In the genomic region with DNA sequence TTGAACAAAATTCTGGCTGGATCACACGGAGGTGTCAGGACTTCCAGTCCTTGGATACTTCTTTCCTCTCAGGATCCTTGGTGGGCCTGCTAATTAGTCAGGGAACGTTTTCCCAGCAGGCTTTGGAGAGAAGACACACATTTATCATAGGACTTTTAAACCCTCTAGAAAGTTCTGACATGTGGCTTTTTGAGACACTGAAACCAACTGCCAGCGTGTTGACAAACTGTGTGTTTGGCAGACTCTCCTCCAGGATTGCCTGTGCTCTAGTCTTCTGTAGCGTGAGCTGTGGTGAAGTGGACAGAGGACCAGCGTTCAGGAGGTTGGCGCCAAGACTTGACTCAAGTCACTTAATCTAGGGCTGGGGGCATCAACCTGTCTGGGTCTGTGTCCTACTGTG, we compare ENCODE assay signal across 25 mouse cellular contexts. TPM values are rescaled to one million over a fixed set of nuclear protein-coding genes. Genes with fewer than 3 reads are reported as not detected.
DNase-seq lines count a peak whose midpoint lies in the region; ATAC-seq and TF ChIP-seq lines count a peak whose summit lies in the region.
"Had no signal": no experiment of that assay in that cellular context is flagged by ENCODE, and none has a peak within 500 bp of the region (broad histone marks: within the 10 kb centered on the region; RNA-seq: fewer than 3 reads in every experiment).

No protein-coding gene starts in this region.

- WGBS in cerebellum, adult 2 months = 46% methylated on average over 6 of the region's 6 CpGs
- 85% methylated on average over 6 of the region's 6 CpGs for WGBS in heart, embryonic 12.5 days
- 67% methylated on average over 6 of the region's 6 CpGs for WGBS in liver, adult 2 months
- 77% methylated on average over 6 of the region's 6 CpGs for WGBS in liver, embryonic 12.5 days (ENCODE audit: insufficient replicate concordance)

- TF ChIP-seq CTCF in cerebellum, adult 2 months (IDR thresholded peaks at IDR 0.05; ENCODE audit: borderline replicate concordance, insufficient read depth, low read depth, low read length) = no peak
- no peak for TF ChIP-seq CTCF in liver, adult 2 months (IDR thresholded peaks at IDR 0.05; ENCODE audit: low read depth, low read length)

- no peak for ATAC-seq in heart, embryonic 12.5 days (ENCODE audit: insufficient number of reproducible peaks, low FRiP score)
- no peak for ATAC-seq in liver, embryonic 12.5 days
- ATAC-seq: activated CD4-positive, CD25-positive, alpha-beta regulatory T cell, adult 4 months; CD4-positive, CD25-positive, alpha-beta regulatory T cell, adult 4 months; forebrain, embryonic 14.5 days; forebrain, embryonic 16.5 days; Patski had no signal

- H3K4me2 ChIP-seq in heart, embryonic 12.5 days = no peak overlapping the region
- H3K4me2 ChIP-seq in liver, embryonic 12.5 days = no peak overlapping the region
- H3K4me2 ChIP-seq: embryonic facial prominence, embryonic 13.5 days; embryonic facial prominence, embryonic 15.5 days; forebrain, embryonic 12.5 days had no signal

- H3K4me1 ChIP-seq in cerebellum, adult 2 months (ENCODE audit: control insufficient read depth, insufficient read depth, low read length) = peaks cover 17% of the 10 kb centered on the region
- H3K4me1 ChIP-seq in heart, embryonic 12.5 days (replicated peaks) = 0 out of 2 replicates have a peak, but pooled peaks cover 5% of the 10 kb centered on the region
- H3K4me1 ChIP-seq in liver, adult 2 months (ENCODE audit: control insufficient read depth, insufficient read depth, low read length) = peaks cover 6% of the 10 kb centered on the region; the same call in 1 of the 2 replicates
- no peaks in the 10 kb centered on the region for H3K4me1 ChIP-seq in liver, embryonic 12.5 days
- H3K4me1 ChIP-seq: forebrain, embryonic 12.5 days had no signal

- no peak for TF ChIP-seq POLR2A in cerebellum, adult 2 months (IDR thresholded peaks at IDR 0.05; ENCODE audit: borderline replicate concordance, insufficient read depth, low read length)
- TF ChIP-seq POLR2A in liver, adult 2 months (IDR thresholded peaks at IDR 0.05; ENCODE audit: extremely low read depth, insufficient read depth, low read length) = no peak

- no peaks in the 10 kb centered on the region for H3K27me3 ChIP-seq in cerebellum, adult 2 months (ENCODE audit: control insufficient read depth, insufficient read depth, low read length)
- no peaks in the 10 kb centered on the region for H3K27me3 ChIP-seq in heart, embryonic 12.5 days (replicated peaks)
- no peaks in the 10 kb centered on the region for H3K27me3 ChIP-seq in liver, adult 2 months (ENCODE audit: control insufficient read depth, insufficient read depth, low read length)
- H3K27me3 ChIP-seq in liver, embryonic 12.5 days (replicated peaks) = no peaks in the 10 kb centered on the region
- H3K27me3 ChIP-seq: CH12.LX; embryonic facial prominence, embryonic 13.5 days; embryonic facial prominence, embryonic 15.5 days; forebrain, embryonic 12.5 days; Patski had no signal

- no peak overlapping the region for H3K9ac ChIP-seq in heart, embryonic 12.5 days
- H3K9ac ChIP-seq in liver, adult 2 months (ENCODE audit: low read depth, low read length) = no peak overlapping the region
- H3K9ac ChIP-seq in liver, embryonic 12.5 days = no peak overlapping the region
- H3K9ac ChIP-seq: embryonic facial prominence, embryonic 13.5 days; embryonic facial prominence, embryonic 15.5 days; forebrain, embryonic 12.5 days had no signal

- no peaks in the 10 kb centered on the region; the same call in 1 of the 2 replicates for H3K79me2 ChIP-seq in liver, adult 2 months (ENCODE audit: control insufficient read depth, insufficient read depth, low read length)

- no peaks in the 10 kb centered on the region for H3K9me3 ChIP-seq in heart, embryonic 12.5 days (replicated peaks)
- H3K9me3 ChIP-seq in liver, embryonic 12.5 days (replicated peaks) = no peaks in the 10 kb centered on the region
- H3K9me3 ChIP-seq: embryonic facial prominence, embryonic 13.5 days; embryonic facial prominence, embryonic 15.5 days; forebrain, embryonic 10.5 days; forebrain, embryonic 12.5 days; G1E had no signal

- H3K36me3 ChIP-seq in heart, embryonic 12.5 days = no peaks in the 10 kb centered on the region
- H3K36me3 ChIP-seq in liver, adult 2 months (ENCODE audit: control insufficient read depth, insufficient read depth, low read length) = no peaks in the 10 kb centered on the region
- no peaks in the 10 kb centered on the region for H3K36me3 ChIP-seq in liver, embryonic 12.5 days
- H3K36me3 ChIP-seq: embryonic facial prominence, embryonic 13.5 days; embryonic facial prominence, embryonic 15.5 days; forebrain, embryonic 10.5 days; forebrain, embryonic 12.5 days; G1E had no signal

- DNase-seq in cerebellum, adult 2 months = no peak
- no peak for DNase-seq in cerebellum, adult 8-10 months
- DNase-seq in heart, adult 11 months = peak; percentile 48
- peak; percentile 58 for DNase-seq in liver, adult 2 months (ENCODE audit: extremely low read depth, low read depth, low spot score)
- DNase-seq in adipocyte (ENCODE audit: low spot score) = peak; percentile 27
- DNase-seq: adrenal gland, postnatal 10 days; adrenal gland, postnatal 25 days; B cell, adult 2 months; cerebellum, adult 11 months; cerebellum, postnatal 14 days; embryo, embryonic 11 days had no signal

- peak overlapping the region; percentile 23; the same call in 1 of the 2 replicates for H3K27ac ChIP-seq in cerebellum, adult 2 months (ENCODE audit: insufficient read depth, low read length)
- no peak overlapping the region for H3K27ac ChIP-seq in heart, embryonic 12.5 days (ENCODE audit: poor library complexity, severe bottlenecking)
- H3K27ac ChIP-seq in liver, adult 2 months (replicated peaks; ENCODE audit: insufficient read depth, low read depth, low read length) = no peak overlapping the region
- H3K27ac ChIP-seq in liver, embryonic 12.5 days = no peak overlapping the region
- H3K27ac ChIP-seq: embryonic facial prominence, embryonic 13.5 days; embryonic facial prominence, embryonic 15.5 days; forebrain, embryonic 10.5 days; forebrain, embryonic 12.5 days had no signal

- no peak overlapping the region for H3K4me3 ChIP-seq in cerebellum, adult 2 months (replicated peaks; ENCODE audit: insufficient read depth, low read depth, low read length)
- no peak overlapping the region for H3K4me3 ChIP-seq in heart, embryonic 12.5 days
- no peak overlapping the region for H3K4me3 ChIP-seq in liver, adult 2 months (ENCODE audit: insufficient read depth, low read depth, low read length)
- no peak overlapping the region for H3K4me3 ChIP-seq in liver, embryonic 12.5 days
- H3K4me3 ChIP-seq: embryonic facial prominence, embryonic 13.5 days; embryonic facial prominence, embryonic 15.5 days; erythroblast, embryonic 14.5 days; forebrain, embryonic 10.5 days; forebrain, embryonic 12.5 days had no signal

RNA-seq across cellular contexts. Expression of a gene that starts 19.2 kb away (rescaled TPM):
- polyA plus RNA-seq in cerebellum, adult 2 months (2012; rRNA removed) = 20.8 and 23.0 TPM in 2 replicates
- 6.6 and 9.4 TPM in 2 replicates for polyA plus RNA-seq in heart, embryonic 12.5 days (2016; fragmentation: Nextera tagmentation; extraction: Ambion mirVana)
- total RNA-seq in liver, adult 2 months (2014; rRNA removed) = 11.5 and 12.1 TPM in 2 replicates
- 2.9 and 4.5 TPM in 2 replicates for polyA plus RNA-seq in liver, adult 2 months (2012; rRNA removed)
- polyA plus RNA-seq in liver, embryonic 12.5 days (2016; fragmentation: Nextera tagmentation; extraction: Ambion mirVana) = 6.2 and 7.9 TPM in 2 replicates

Comparison
In these comparisons a context has a peak if more than half of its experiments do, and no peak if none do; other contexts are left out.
1. DNase-seq: peak in heart, adult 11 months (single experiment), liver, adult 2 months (single experiment) and adipocyte (single experiment); none in cerebellum, adult 2 months (0 of 2) and cerebellum, adult 8-10 months (single experiment).